Mouse (Mus musculus) ES-E14 (cell line): ENCODE data around the gene 1700069L16Rik. TPM values are rescaled to one million over a fixed set of nuclear protein-coding genes. Genes with fewer than 3 reads are reported as not detected.

Experiments
- DNase-seq: peaks from one replicate; pipeline ENCODE4 v3.0.0-alpha.2; 2013; ENCODE audit warnings: low read depth, low spot score
- H3K27ac ChIP-seq: 2 replicates; pipeline ENCODE4 v1.5.1; 2012; ENCODE audit warnings: low read depth, mild to moderate bottlenecking, low read length, moderate library complexity, mixed read lengths; ENCODE audit not compliant: poor library complexity, insufficient read depth, severe bottlenecking
- H3K36me3 ChIP-seq: 2 replicates; pipeline ENCODE4 v1.6.1; 2012; ENCODE audit warnings: mild to moderate bottlenecking, low read length, moderate library complexity, mixed read lengths; ENCODE audit not compliant: control insufficient read depth, poor library complexity, insufficient read depth, severe bottlenecking
- H3K4me1 ChIP-seq, 2 experiments: fragments of 150-350 bp in 1 of 2; sonication (generic) in 1 of 2; 2 replicates each; pipeline ENCODE4 v1.6.1; 2012; ENCODE audit warnings: low read length in 2 of 2, mild to moderate bottlenecking in 1 of 2, mixed read lengths in 1 of 2; ENCODE audit not compliant: control insufficient read depth in 2 of 2, insufficient read depth in 2 of 2, poor library complexity in 1 of 2
- H3K4me3 ChIP-seq, 2 experiments: fragments of 150-350 bp in 1 of 2; sonication (generic) in 1 of 2; 2 replicates each; pipeline ENCODE4 v1.5.1; 2012; ENCODE audit warnings: low read length in 2 of 2, low read depth in 1 of 2, mild to moderate bottlenecking in 1 of 2, mixed read lengths in 1 of 2; ENCODE audit not compliant: insufficient read depth in 1 of 2, poor library complexity in 1 of 2, severe bottlenecking in 1 of 2
- H3K9ac ChIP-seq: 2 replicates; pipeline ENCODE4 v1.6.1; 2012; ENCODE audit warnings: low read depth, mild to moderate bottlenecking, low read length, mixed read lengths; ENCODE audit not compliant: poor library complexity, insufficient read depth, severe bottlenecking
- H3K9me3 ChIP-seq: fragments of 150-350 bp; sonication (generic); 2 replicates; pipeline ENCODE4 v1.6.1; 2012; ENCODE audit warnings: low read depth, mild to moderate bottlenecking, low read length; ENCODE audit not compliant: control insufficient read depth, insufficient read depth
- CHD2 ChIP-seq: IDR thresholded peaks from 2 replicates; pipeline ENCODE4 v1.6.1; 2014; ENCODE audit warnings: mild to moderate bottlenecking, low read depth, low read length, inconsistent platforms
- HCFC1 ChIP-seq: IDR thresholded peaks from 2 replicates; pipeline ENCODE4 v1.6.1; 2012; ENCODE audit warnings: low read length, inconsistent platforms, borderline replicate concordance; ENCODE audit not compliant: insufficient read depth
- MAFK ChIP-seq: IDR thresholded peaks from 2 replicates; pipeline ENCODE4 v1.6.1; 2014; ENCODE audit warnings: mild to moderate bottlenecking, low read depth, low read length, inconsistent platforms; ENCODE audit not compliant: insufficient read depth
- ZC3H11A ChIP-seq: IDR thresholded peaks from 2 replicates; pipeline ENCODE4 v1.6.1; 2012; ENCODE audit warnings: low read depth, mild to moderate bottlenecking, inconsistent platforms, low read length, borderline replicate concordance
- ZNF384 ChIP-seq: IDR thresholded peaks from 2 replicates; pipeline ENCODE4 v1.6.1; 2012; ENCODE audit warnings: low read depth, low read length, inconsistent platforms
- in situ Hi-C, 2 experiments: fragments of 600-800 bp; cut with MboI; formaldehyde crosslinking; loops; one replicate each; pipeline ENCODE4 v1.15.1; 2025; ENCODE audit warnings: low sequenced_read_pairs in 2 of 2, inconsistent platforms in 1 of 2; ENCODE audit not compliant: unreplicated experiment in 2 of 2
- total RNA-seq: library from RNA; depleted of rRNA; stranded (reverse); fragments of 300-350 nt; gene quantifications from 2 replicates; pipeline ENCODE4 v1.2.3, GENCODE M21; 2012

Gene 1700069L16Rik
- total RNA-seq, 1 experiment, result not detected

DNA sequence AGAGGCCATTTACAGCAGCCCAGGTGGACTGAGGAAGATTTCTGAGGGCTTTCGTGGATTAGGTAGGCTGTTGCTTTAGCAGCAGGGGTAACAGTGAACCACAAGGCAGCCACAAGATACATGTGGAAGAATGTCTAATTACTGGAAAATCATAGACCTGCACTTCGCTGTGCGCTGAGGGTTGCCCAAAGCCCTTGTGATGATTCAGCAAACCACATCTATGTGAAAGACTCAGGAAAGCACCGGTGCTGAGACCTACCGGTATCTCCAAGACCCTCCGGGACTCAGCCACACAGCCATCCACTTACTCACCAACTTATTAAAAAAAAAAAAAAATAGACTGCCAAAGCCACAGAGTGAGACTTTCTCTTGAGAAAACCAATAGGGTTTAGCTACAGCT, 60.4 kb downstream of the 1700069L16Rik start:
- Histone ChIP-seq H3K9ac (no peak overlapping the region), H3K36me3 (no peaks in the 10 kb centered on the region), H3K4me1 (peaks cover 4 to 9% of the 10 kb centered on the region in 2 experiments; a peak in 3 of 4 replicates), H3K4me3 (peak overlapping the region in 1 of 2 experiments; percentile 44; a peak in 1 of 4 replicates), H3K27ac (no peak overlapping the region), H3K9me3 (no peaks in the 10 kb centered on the region)
- in situ Hi-C loops, result no loop called here
- DNase-seq, result no peak
- TF ChIP-seq CHD2 (no peak), ZNF384 (no peak), ZC3H11A (no peak), HCFC1 (no peak), MAFK (no peak)

DNA sequence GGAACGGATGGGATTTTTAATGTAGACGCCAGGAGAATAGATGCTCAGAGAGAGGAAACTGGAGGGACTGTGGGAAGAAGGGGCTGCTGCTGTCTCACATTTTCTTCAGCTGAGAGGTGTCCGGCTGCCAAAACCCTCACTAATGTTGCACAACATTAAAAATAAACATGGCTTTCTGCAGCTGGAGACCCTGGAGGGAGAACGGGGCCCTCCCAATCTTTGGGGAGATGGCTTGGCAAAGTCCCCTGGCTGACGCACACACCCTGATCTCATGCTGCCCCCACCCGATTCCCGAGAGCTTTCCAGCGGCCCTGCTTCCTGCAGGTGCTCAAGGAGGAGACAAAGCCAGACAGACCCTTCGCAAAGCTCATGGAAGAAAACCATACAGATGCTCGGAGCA, 63.7 kb downstream of the 1700069L16Rik start:
- in situ Hi-C loops, result no loop called here
- TF ChIP-seq ZC3H11A, result no peak
- TF ChIP-seq CHD2, result no peak
- no peak for TF ChIP-seq MAFK
- TF ChIP-seq HCFC1, result no peak
- TF ChIP-seq ZNF384, result no peak
- DNase-seq, result no peak
- Histone ChIP-seq H3K9ac (peak overlapping the region; percentile 54), H3K9me3 (no peaks in the 10 kb centered on the region), H3K27ac (no peak overlapping the region), H3K4me3 (peak overlapping the region; percentile 41 to 42), H3K4me1 (peaks cover 4 to 9% of the 10 kb centered on the region in 2 experiments; a peak in 3 of 4 replicates), H3K36me3 (no peaks in the 10 kb centered on the region)

DNA sequence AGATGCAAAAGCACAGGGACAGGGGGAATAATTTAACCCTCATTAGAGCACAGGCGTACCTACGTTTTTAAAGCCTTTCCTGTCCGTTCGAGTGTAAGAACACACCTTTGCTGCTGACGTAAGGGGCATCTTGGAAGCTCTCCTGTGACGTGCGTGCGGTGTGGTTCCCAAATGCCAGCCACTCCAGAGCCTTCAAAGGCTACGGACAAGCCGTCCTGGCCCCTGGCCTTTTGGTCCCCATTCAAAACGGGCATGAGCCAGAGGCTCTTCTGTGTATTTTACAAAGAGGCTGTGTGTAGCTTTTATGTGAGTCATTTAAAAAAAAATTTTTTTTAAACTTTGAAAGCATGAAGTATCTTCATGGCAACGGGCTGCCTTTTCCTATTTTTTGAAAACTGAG, 69.8 kb downstream of the 1700069L16Rik start:
- TF ChIP-seq ZC3H11A, result no peak
- no peak for TF ChIP-seq MAFK
- TF ChIP-seq CHD2, result no peak
- TF ChIP-seq ZNF384, result no peak
- no peak for TF ChIP-seq HCFC1
- in situ Hi-C loops, result no loop called here
- H3K4me1 ChIP-seq, result peaks cover 2 to 17% of the 10 kb centered on the region in 2 experiments; a peak in 2 of 4 replicates
- H3K9me3 ChIP-seq, result no peaks in the 10 kb centered on the region
- no peaks in the 10 kb centered on the region for H3K36me3 ChIP-seq
- H3K9ac ChIP-seq, result no peak overlapping the region
- no peak for DNase-seq
- no peak overlapping the region for H3K4me3 ChIP-seq
- H3K27ac ChIP-seq, result no peak overlapping the region

DNA sequence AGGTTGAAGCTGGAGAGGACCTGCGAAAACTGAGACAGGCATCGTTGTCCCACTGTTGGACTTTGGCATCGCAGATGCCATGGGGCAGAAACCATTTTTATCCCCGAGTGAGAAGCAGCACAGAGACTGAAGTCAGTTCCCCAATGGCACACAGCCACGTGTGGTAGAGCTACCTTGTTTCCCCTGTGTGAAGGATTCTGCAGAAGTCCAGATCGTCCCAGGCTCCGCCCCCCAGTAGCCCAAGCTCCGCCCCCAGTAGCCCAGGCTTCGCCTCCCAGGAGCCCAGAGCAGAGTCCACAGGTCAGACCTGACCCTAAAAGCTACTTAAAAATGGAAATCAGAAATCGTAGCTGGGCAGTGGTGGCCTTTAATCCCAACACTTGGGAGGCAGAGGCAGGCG, 70.4 kb downstream of the 1700069L16Rik start:
- H3K36me3 ChIP-seq, result no peaks in the 10 kb centered on the region
- no peak for TF ChIP-seq ZC3H11A
- TF ChIP-seq HCFC1, result no peak
- TF ChIP-seq CHD2, result no peak
- TF ChIP-seq MAFK, result no peak
- no peak for TF ChIP-seq ZNF384
- no peaks in the 10 kb centered on the region for H3K9me3 ChIP-seq
- DNase-seq, result no peak
- in situ Hi-C loops, result no loop called here
- no peak overlapping the region for H3K4me3 ChIP-seq
- H3K9ac ChIP-seq, result no peak overlapping the region
- no peak overlapping the region for H3K27ac ChIP-seq
- peaks cover 2 to 17% of the 10 kb centered on the region in 2 experiments; a peak in 2 of 4 replicates for H3K4me1 ChIP-seq

DNA sequence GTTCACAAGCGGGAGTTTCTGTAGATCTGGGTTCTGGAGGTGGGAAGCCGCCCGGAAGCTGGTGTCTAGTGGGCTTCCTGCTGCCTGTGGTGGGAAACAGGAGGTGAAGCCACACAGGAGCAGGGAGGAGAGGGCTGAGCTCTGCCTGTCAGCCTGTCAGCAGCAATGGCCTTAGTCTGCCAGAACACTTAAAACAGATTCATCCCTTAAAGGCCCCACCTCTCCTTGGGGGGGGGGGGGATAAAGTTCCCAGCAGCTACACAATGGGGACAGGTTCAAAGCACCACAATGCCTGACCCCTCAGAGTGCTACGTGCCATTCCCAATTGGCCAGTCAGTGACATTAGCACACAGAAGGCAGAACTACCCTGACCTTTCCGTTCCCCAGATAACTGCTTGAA, 72.4 kb downstream of the 1700069L16Rik start:
- TF ChIP-seq MAFK (no peak), CHD2 (no peak), HCFC1 (no peak)
- in situ Hi-C loops, result no loop called here
- Histone ChIP-seq H3K27ac (no peak overlapping the region), H3K4me3 (no peak overlapping the region), H3K9me3 (no peaks in the 10 kb centered on the region), H3K9ac (no peak overlapping the region), H3K4me1 (peaks cover 2 to 17% of the 10 kb centered on the region in 2 experiments; a peak in 2 of 4 replicates), H3K36me3 (no peaks in the 10 kb centered on the region)
- DNase-seq, result no peak
